Mouse (Mus musculus) adrenal gland, postnatal 14 days (tissue): Measurements from ENCODE around the gene Eral1. TPM values are rescaled to one million over a fixed set of nuclear protein-coding genes. Genes with fewer than 3 reads are reported as not detected.

ENCODE experiments used
- DNase-seq: peaks from one replicate; pipeline ENCODE4 v3.0.0; 2021; ENCODE audit warnings: mixed read lengths
- long read RNA-seq, 2 experiments: library from polyadenylated mRNA; stranded (forward); transcript quantifications; one replicate each; pipeline ENCODE4 v2.0.0; 2021
- total RNA-seq: library from RNA; stranded (reverse); gene quantifications from 2 replicates; pipeline ENCODE4 v1.2.3, GENCODE M21; 2021

Eral1 gene
- total RNA-seq: 28.8 and 31.6 TPM in 2 replicates
- long read RNA-seq, experiment 1, transcript Eral1-201 (10 exons, 2,014 nt): major isoform, 36 of 54 reads
- long read RNA-seq, experiment 1, partial matches to known transcripts: 4 of 54 reads
- long read RNA-seq, experiment 1, other reads (novel, unspliced or antisense): 11 of 54 reads
- long read RNA-seq, experiment 2, transcript Eral1-201 (10 exons, 2,014 nt): major isoform, 19 of 28 reads
- long read RNA-seq, experiment 2, partial matches to known transcripts: 5 of 28 reads
- long read RNA-seq, experiment 2, other reads (novel, unspliced or antisense): 4 of 28 reads

- DNase-seq: peak; percentile 92
Measured at GRCm38 (mm10) chr11:78079961-78080921, at the start of gene Eral1. Gene Eral1 (minus strand): TSS chr11:78080383.

GRCm38 (mm10) chr11:78129458-78129857 is 49.3 kb upstream of the Eral1 start:
- DNase-seq: no peak

GRCm38 (mm10) chr11:78126739-78127138 is 46.6 kb upstream of the Eral1 start:
- DNase-seq: no peak

GRCm38 (mm10) chr11:78125691-78126090 is 45.5 kb upstream of the Eral1 start:
- no peak for DNase-seq

- DNase-seq: no peak
Measured at GRCm38 (mm10) chr11:78123782-78124181, 43.6 kb upstream of the Eral1 start.

DNA sequence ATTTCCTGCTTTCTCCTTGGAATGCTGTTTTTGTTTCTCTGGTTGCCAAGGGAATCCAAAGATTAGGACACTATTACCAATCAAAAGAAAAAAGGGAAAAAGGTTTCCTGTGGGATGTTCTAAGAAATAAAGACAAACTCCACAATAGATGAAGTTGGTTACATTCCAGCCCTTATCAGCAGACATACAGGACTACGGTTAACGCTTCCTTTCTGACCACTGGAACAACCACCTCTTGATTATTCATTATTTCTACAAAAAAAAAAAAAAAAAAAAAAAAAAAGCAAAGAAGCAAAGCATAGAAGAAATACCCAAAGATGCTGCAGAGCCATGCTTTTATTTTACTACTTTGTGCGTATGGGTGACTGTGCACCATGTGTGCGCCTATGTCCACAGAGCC is 42.6 kb upstream of the Eral1 start:
- DNase-seq: no peak

- DNase-seq: peak; percentile 66
Measured at GRCm38 (mm10) chr11:78121176-78121575, 41.0 kb upstream of the Eral1 start.

DNA sequence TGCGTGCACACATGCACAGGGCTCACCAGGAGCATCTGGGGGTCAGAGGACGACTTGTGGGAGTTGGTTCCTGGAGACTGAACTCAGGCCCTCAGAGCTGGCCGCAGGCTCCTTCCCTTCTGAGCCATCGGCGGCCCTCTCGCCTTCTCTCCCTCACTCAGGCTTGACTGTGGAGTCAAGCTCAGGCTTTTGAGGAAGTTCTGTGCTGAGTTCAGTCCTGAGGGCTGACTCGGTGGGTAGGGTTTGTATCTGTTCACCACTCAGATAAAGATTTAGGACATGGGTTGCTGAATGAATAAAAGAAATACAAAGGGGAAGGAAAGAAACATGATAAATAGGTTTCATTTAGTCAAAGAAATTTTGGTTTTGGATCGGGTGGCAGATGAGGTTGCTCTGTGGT is 39.7 kb upstream of the Eral1 start:
- DNase-seq: no peak

DNA sequence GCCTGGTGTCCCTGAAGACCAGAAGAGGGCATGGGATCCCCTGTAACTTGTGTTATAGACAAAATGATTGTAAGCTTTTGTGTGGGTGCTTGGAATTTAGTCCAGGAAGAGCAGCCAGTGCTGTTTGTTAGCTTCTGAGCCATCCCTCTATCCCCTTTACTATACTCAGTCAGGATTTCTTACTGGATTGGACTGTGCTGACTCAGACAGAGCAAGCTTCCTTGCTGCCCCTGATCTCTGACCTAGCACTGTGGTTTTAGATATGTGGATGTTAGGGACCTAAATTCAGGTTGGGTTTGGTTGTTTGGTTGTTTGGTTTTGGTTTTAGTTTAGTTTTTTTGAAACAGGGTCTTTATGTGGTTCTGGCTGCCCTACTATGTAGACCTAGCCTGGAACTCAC is 38.3 kb upstream of the Eral1 start:
- no peak for DNase-seq

DNA sequence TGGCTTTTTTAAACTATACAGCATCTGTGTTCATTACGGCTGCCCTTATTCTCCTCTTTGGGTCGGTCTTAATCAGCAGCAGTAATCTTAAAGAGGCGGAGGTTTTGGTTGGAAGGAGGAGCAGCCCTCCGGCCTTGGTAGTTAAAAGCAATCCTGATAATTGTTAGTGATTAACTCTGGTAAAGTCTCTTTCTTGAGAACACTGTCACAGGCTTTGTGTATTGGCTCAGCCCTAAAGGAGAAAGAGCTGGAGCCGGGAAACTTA is 35.9 kb upstream of the Eral1 start:
- no peak for DNase-seq

DNA sequence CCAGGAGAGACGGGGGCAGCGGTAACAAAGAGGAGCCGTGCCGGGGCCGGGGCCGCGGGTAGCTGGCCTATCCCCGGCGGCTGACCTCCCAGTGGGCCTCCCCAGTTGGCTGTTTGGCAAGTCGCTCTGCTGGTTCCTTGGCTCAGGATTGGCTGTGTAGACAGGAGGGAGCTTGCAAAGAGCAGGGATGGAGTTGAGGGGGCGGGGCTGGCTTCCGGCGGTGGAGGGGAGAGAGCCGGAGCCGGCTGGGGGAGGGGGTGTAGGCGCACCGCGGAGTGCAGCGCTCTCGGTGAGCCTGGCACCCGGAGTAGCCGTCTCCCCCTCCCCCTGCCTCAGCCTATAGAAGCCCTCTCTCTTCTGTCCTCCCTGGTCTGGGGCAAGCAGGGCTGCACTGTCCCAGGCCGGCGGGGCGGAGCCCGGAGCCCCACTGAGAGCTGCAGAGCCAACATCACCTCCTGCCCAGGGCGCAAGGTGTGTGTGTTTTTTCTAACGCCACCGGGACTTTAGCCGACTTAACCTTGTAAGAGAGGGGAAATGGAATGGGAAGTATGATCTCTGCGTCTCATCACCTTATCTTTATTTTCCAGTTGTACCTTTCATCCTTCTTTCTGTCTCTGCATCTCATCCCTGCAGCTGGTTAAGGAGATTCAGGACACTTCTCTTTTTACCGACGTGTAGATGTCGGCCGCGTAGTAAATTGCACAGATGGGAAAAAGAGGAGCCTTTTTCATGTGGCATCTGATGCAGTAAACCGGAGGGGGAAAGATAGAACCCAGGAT is 35.4 kb upstream of the Eral1 start:
- peak; percentile 98 for DNase-seq

- no peak for DNase-seq
Measured at GRCm38 (mm10) chr11:78114676-78115366, 34.6 kb upstream of the Eral1 start.

GRCm38 (mm10) chr11:78113616-78114015 is 33.4 kb upstream of the Eral1 start:
- no peak for DNase-seq

DNA sequence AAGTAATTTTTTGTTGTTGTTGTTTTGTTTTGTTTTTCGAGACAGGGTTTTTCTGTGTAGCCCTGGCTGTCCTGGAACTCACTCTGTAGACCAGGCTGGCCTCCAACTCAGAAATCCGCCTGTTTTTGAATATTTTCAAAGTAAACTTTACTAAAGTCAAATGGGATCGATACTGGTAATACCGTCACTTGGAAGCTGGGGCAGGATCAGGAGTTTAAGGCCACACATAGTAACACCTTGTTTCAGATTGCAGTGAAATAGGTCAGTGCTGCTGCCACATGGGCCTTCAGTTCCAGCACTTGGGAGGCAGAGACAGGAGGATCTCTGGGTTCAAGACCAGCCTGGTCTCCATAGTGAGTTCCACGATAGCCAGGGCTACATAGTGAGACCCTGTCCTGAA is 24.3 kb upstream of the Eral1 start:
- no peak for DNase-seq

- peak; percentile 63 for DNase-seq
Measured at GRCm38 (mm10) chr11:78102958-78103747, 23.0 kb upstream of the Eral1 start.

DNA sequence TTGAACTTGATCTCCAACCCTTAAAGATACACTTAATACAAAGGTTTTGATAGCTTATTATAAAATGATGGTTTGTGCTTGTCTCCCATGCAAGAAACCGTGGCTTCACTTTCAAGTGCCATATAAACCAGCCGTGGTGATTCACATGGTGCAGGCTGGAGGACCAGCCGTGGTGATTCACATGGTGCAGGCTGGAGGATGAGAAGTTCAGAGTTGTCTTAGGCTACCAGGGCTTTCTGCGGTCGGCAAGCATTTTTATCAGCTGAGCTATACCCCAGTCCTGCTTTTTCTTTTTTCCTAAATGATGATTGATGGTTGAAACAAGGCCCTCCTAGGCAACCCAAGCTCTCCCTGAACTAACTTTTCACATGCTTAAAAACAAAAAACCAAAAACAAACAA is 22.0 kb upstream of the Eral1 start:
- DNase-seq: no peak

- DNase-seq: no peak
Measured at GRCm38 (mm10) chr11:78100746-78101145, 20.6 kb upstream of the Eral1 start.

DNA sequence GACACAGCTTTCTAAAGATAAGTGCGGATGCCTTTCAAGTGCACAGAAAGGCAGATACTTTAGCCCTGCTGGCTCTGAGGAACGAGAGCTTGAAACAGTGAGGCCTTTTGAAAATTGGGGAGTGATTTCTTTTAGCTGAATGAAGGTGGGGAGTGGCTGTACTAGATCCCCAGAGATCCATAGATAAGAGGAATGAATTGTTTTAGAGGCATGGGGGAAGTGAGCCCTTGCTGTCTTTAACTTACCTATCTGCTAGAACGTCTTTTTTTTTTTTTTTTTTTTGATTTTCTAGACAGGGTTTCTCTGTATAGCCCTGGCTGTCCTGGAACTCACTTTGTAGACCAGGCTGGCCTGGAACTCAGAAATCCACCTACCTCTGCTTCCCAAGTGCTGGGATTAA is 16.9 kb upstream of the Eral1 start:
- DNase-seq: no peak

DNA sequence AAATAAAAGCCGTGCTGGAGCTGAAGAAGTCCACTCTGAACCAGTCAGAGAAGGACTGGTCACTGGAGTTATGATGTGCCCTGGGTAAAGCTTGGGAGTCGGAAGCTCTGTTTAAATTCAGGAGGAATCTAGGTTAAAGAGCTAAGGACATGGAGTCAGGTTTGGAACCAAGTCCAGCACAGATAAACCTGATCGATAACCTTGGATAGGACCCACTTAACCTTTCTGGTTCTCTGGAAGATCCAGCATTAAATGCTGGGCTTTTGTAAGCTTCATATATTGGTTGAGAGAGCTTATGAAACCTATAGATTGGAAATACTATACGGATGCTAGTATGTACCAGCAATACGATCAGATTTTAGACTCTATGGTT is 14.9 kb upstream of the Eral1 start:
- DNase-seq: no peak

GRCm38 (mm10) chr11:78094504-78095143 is 14.4 kb upstream of the Eral1 start, which contains the start of gene Fam222b:
Gene Fam222b (plus strand): TSS chr11:78094660.
- DNase-seq: peak; percentile 98

DNA sequence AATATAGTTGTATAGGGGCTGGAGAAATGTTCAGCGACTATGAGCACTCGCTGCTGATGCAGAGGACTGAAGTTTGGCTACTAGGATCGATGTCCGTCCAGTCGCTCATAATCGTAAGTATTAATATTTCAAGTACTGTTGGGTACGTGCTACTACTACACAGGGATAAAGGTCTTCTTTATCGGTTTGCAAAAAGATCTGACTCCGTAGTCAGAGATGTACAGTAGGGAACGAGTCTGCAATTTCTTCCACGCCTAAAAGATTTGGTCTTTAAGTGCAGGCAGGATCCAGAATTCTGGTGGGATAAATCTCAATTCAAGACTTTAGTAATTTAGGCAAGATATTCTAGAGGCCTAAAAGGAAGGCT is 13.9 kb upstream of the Eral1 start:
- DNase-seq: no peak
